Comparison of ENCODE assay signal across 9 mouse cellular contexts in genomic region chr8:117646020-117646419, GRCm38 (mm10). TPM values are rescaled to one million over a fixed set of nuclear protein-coding genes. Genes with fewer than 3 reads are reported as not detected.
DNase-seq lines count a peak whose midpoint lies in the region; ATAC-seq and TF ChIP-seq lines count a peak whose summit lies in the region.
"Had no signal": no experiment of that assay in that cellular context is flagged by ENCODE, and none has a peak within 500 bp of the region (broad histone marks: within the 10 kb centered on the region; RNA-seq: fewer than 3 reads in every experiment).

No protein-coding gene starts in this region.

- no peaks in the 10 kb centered on the region for H3K27me3 ChIP-seq in hindbrain, embryonic 10.5 days (ENCODE audit: insufficient read depth, poor library complexity, severe bottlenecking)
- H3K27me3 ChIP-seq in hindbrain, embryonic 16.5 days (replicated peaks; ENCODE audit: control insufficient read depth, insufficient read depth, low read length) = no peaks in the 10 kb centered on the region
- no peaks in the 10 kb centered on the region for H3K27me3 ChIP-seq in neural tube, embryonic 11.5 days (ENCODE audit: control insufficient read depth, insufficient read depth, low read length)
- H3K27me3 ChIP-seq: neural tube, embryonic 12.5 days had no signal

- H3K27ac ChIP-seq in hindbrain, embryonic 10.5 days = no peak overlapping the region
- no peak overlapping the region for H3K27ac ChIP-seq in hindbrain, embryonic 16.5 days (ENCODE audit: low read depth, low read length)
- H3K27ac ChIP-seq in ES-E14 (ENCODE audit: insufficient read depth, low read depth, low read length, poor library complexity, severe bottlenecking) = no peak overlapping the region
- no peak overlapping the region for H3K27ac ChIP-seq in neural tube, embryonic 11.5 days (ENCODE audit: low read depth, low read length)
- H3K27ac ChIP-seq: neural tube, embryonic 12.5 days had no signal

- WGBS in hindbrain, embryonic 10.5 days = 46% methylated on average over 2 of the region's 2 CpGs
- WGBS in hindbrain, embryonic 16.5 days = 52% methylated on average over 2 of the region's 2 CpGs
- 53% methylated on average over 2 of the region's 2 CpGs for WGBS in neural tube, embryonic 11.5 days

- peak; percentile 62 for DNase-seq in hindbrain, embryonic 10.5 days (ENCODE audit: low spot score)
- DNase-seq in ES-E14 (ENCODE audit: low read depth, low spot score) = peak; percentile 40
- peak; percentile 69 for DNase-seq in brain, adult 2 months (ENCODE audit: low read depth, low spot score)
- DNase-seq in heart, postnatal 36 days = peak; percentile 34 to 51
- peak; percentile 18 for DNase-seq in left cerebral cortex, adult 11 months (ENCODE audit: low spot score)
- peak; percentile 59 for DNase-seq in neural tube, embryonic 11.5 days (ENCODE audit: low spot score)

- no peak overlapping the region for H3K4me2 ChIP-seq in hindbrain, embryonic 16.5 days (ENCODE audit: low read length)
- no peak overlapping the region for H3K4me2 ChIP-seq in neural tube, embryonic 11.5 days (ENCODE audit: low read depth)
- H3K4me2 ChIP-seq: neural tube, embryonic 12.5 days had no signal

- in situ Hi-C loops in ES-E14 (cut with MboI; ENCODE audit: low sequenced_read_pairs in 2 of 2, unreplicated experiment in 2 of 2) = no loop called here

- H3K4me1 ChIP-seq in hindbrain, embryonic 10.5 days (replicated peaks) = no peaks in the 10 kb centered on the region
- H3K4me1 ChIP-seq in hindbrain, embryonic 16.5 days (ENCODE audit: control insufficient read depth, insufficient read depth, low read depth, low read length) = no peaks in the 10 kb centered on the region
- H3K4me1 ChIP-seq in ES-E14 (ENCODE audit: control insufficient read depth in 2 of 2, insufficient read depth in 2 of 2, low read length in 2 of 2, poor library complexity in 1 of 2) = peaks cover 0 to 4% of the 10 kb centered on the region in 2 experiments; a peak in 1 of 4 replicates
- H3K4me1 ChIP-seq in neural tube, embryonic 11.5 days (ENCODE audit: control insufficient read depth, insufficient read depth, low read length) = no peaks in the 10 kb centered on the region
- H3K4me1 ChIP-seq: neural tube, embryonic 12.5 days had no signal

- no peak overlapping the region for H3K4me3 ChIP-seq in hindbrain, embryonic 10.5 days
- H3K4me3 ChIP-seq in hindbrain, embryonic 16.5 days (ENCODE audit: low read length) = no peak overlapping the region
- H3K4me3 ChIP-seq in ES-E14 (ENCODE audit: insufficient read depth in 1 of 2, low read depth in 1 of 2, low read length in 2 of 2, poor library complexity in 1 of 2, severe bottlenecking in 1 of 2) = no peak overlapping the region
- no peak overlapping the region for H3K4me3 ChIP-seq in neural tube, embryonic 11.5 days (ENCODE audit: low read depth, low read length)
- H3K4me3 ChIP-seq: neural tube, embryonic 12.5 days had no signal

- no peaks in the 10 kb centered on the region for H3K9me3 ChIP-seq in hindbrain, embryonic 10.5 days
- H3K9me3 ChIP-seq in hindbrain, embryonic 16.5 days (ENCODE audit: control insufficient read depth, low read length) = peaks cover 6% of the 10 kb centered on the region; the same call in 1 of the 2 replicates
- no peaks in the 10 kb centered on the region for H3K9me3 ChIP-seq in ES-E14 (ENCODE audit: control insufficient read depth, insufficient read depth, low read depth, low read length)
- no peaks in the 10 kb centered on the region; the same call in 1 of the 2 replicates for H3K9me3 ChIP-seq in neural tube, embryonic 11.5 days (ENCODE audit: control insufficient read depth, low read length)
- H3K9me3 ChIP-seq: neural tube, embryonic 12.5 days had no signal

- H3K36me3 ChIP-seq in hindbrain, embryonic 10.5 days = no peaks in the 10 kb centered on the region
- H3K36me3 ChIP-seq in hindbrain, embryonic 16.5 days (ENCODE audit: control insufficient read depth, insufficient read depth, low read length) = no peaks in the 10 kb centered on the region
- H3K36me3 ChIP-seq in ES-E14 (ENCODE audit: control insufficient read depth, insufficient read depth, low read length, poor library complexity, severe bottlenecking) = no peaks in the 10 kb centered on the region
- no peaks in the 10 kb centered on the region for H3K36me3 ChIP-seq in neural tube, embryonic 11.5 days (ENCODE audit: control insufficient read depth, insufficient read depth, low read length)
- H3K36me3 ChIP-seq: neural tube, embryonic 12.5 days had no signal

- intact Hi-C loops in heart, postnatal 36 days (cut with DNase I) = loop anchor here (2.0 to 5.0 kb wide), 2 partner anchors 217 to 591 kb away; no protein-coding TSS in a partner anchor

- no peak overlapping the region for H3K9ac ChIP-seq in hindbrain, embryonic 16.5 days (ENCODE audit: low read depth, low read length)
- no peak overlapping the region for H3K9ac ChIP-seq in ES-E14 (ENCODE audit: insufficient read depth, low read depth, low read length, poor library complexity, severe bottlenecking)
- no peak overlapping the region for H3K9ac ChIP-seq in neural tube, embryonic 11.5 days (ENCODE audit: low read length)
- H3K9ac ChIP-seq: neural tube, embryonic 12.5 days had no signal

- ATAC-seq in hindbrain, embryonic 16.5 days = no peak
- ATAC-seq in neural tube, embryonic 11.5 days (ENCODE audit: insufficient read depth, low FRiP score, low TSS enrichment) = no peak
- ATAC-seq in inflammation-experienced regulatory T-cells, adult 6 months = no peak

TF ChIP-seq in ES-E14, 5 proteins besides CTCF, POLR2A, EP300 and RAD21:
- TF ChIP-seq CHD2 (IDR thresholded peaks at IDR 0.05; ENCODE audit: low read depth, low read length) = no peak
- peak; percentile 41; the same call in 1 of the 2 replicates for TF ChIP-seq ZC3H11A (IDR thresholded peaks at IDR 0.05; ENCODE audit: borderline replicate concordance, low read depth, low read length)

RNA-seq across cellular contexts. Expression of gene Sdr42e1, which starts 27.5 kb away (rescaled TPM):
- 0.84 and 1.0 TPM in 2 replicates for polyA plus RNA-seq in hindbrain, embryonic 10.5 days (2016; fragmentation: Nextera tagmentation; extraction: Ambion mirVana)
- 2.3 and 2.9 TPM in 2 replicates for polyA plus RNA-seq in hindbrain, embryonic 16.5 days (2015; fragmentation: Nextera tagmentation; extraction: Ambion mirVana)
- 1.7 and 2.5 TPM in 2 replicates for total RNA-seq in ES-E14 (2012; rRNA removed)
- 1 to 10 TPM; 2.2 to 2.4 TPM for total RNA-seq in heart, postnatal 36 days (2021)
- 0.73 and 1.0 TPM in 2 replicates for polyA plus RNA-seq in neural tube, embryonic 11.5 days (2014; fragmentation: Nextera tagmentation; extraction: Ambion mirVana)
- polyA plus RNA-seq in inflammation-experienced regulatory T-cells, adult 6 months (2017; shearing (Covaris generic)) = 1 to 10 TPM; 1.9 to 3.6 (median 2.4) TPM

RNA-seq across cellular contexts. Expression of gene Hsd17b2, which starts 55.7 kb away (rescaled TPM):
- not detected in 2 replicates for polyA plus RNA-seq in hindbrain, embryonic 10.5 days (2016; fragmentation: Nextera tagmentation; extraction: Ambion mirVana)
- polyA plus RNA-seq in hindbrain, embryonic 16.5 days (2015; fragmentation: Nextera tagmentation; extraction: Ambion mirVana) = 0.35 and 0.73 TPM in 2 replicates
- total RNA-seq in ES-E14 (2012; rRNA removed) = 0.31 TPM in 1 of 2 replicates, not detected in the other
- total RNA-seq in heart, postnatal 36 days (2021) = not detected
- polyA plus RNA-seq in neural tube, embryonic 11.5 days (2014; fragmentation: Nextera tagmentation; extraction: Ambion mirVana) = not detected in 2 replicates
- polyA plus RNA-seq in inflammation-experienced regulatory T-cells, adult 6 months (2017; shearing (Covaris generic)) = under 1 TPM in 2 of 3 experiments, not detected in 1; 0.51 to 0.72 TPM
- polyA plus RNA-seq: neural tube, embryonic 12.5 days had no signal

Comparison
In these comparisons a context has a peak if more than half of its experiments do, and no peak if none do; other contexts are left out.
1. DNase-seq: peak in every context shown above with its lines; median percentile 69 in brain, adult 2 months; 62 in hindbrain, embryonic 10.5 days; 59 in neural tube, embryonic 11.5 days; 42 in heart, postnatal 36 days; 40 in ES-E14; 18 in left cerebral cortex, adult 11 months.